Mouse (Mus musculus) right cerebral cortex, postnatal 25 days (tissue): ENCODE data around the gene Prr7.
A peak's percentile ranks its signal among the peaks of the same experiment; 100 is the strongest.

Experiments
- DNase-seq: peaks from one replicate; pipeline ENCODE4 v3.0.0; 2022

Gene Prr7

GRCm38 (mm10) chr13:55449205-55449604 is 14.9 kb upstream of the Prr7 start:
- DNase-seq = no peak

GRCm38 (mm10) chr13:55449679-55450441 is 14.2 kb upstream of the Prr7 start:
- no peak for DNase-seq

GRCm38 (mm10) chr13:55450511-55450980 is 13.5 kb upstream of the Prr7 start:
- peak; percentile 40 for DNase-seq

- no peak for DNase-seq
These were observed 12.8 kb upstream of the Prr7 start for GRCm38 (mm10) chr13:55451296-55451695.

- no peak for DNase-seq
These were observed 12.1 kb upstream of the Prr7 start for GRCm38 (mm10) chr13:55451785-55452549.

GRCm38 (mm10) chr13:55462965-55463364 is 1.1 kb upstream of the Prr7 start:
- DNase-seq = no peak

- DNase-seq = no peak
These were observed 554 bp upstream of the Prr7 start for GRCm38 (mm10) chr13:55463399-55464026.

- peak; percentile 33 for DNase-seq
These were observed 1.1 kb downstream of the Prr7 start for GRCm38 (mm10) chr13:55465184-55465583.

- peak; percentile 25 for DNase-seq
These were observed 1.9 kb downstream of the Prr7 start for GRCm38 (mm10) chr13:55465830-55466440.

- no peak for DNase-seq
These were observed 4.9 kb downstream of the Prr7 start for GRCm38 (mm10) chr13:55468851-55469560.

- DNase-seq = peak; percentile 51
These were observed 6.3 kb downstream of the Prr7 start for GRCm38 (mm10) chr13:55470372-55470771.

GRCm38 (mm10) chr13:55471156-55471818 is 7.2 kb downstream of the Prr7 start:
- DNase-seq = peak; percentile 80

GRCm38 (mm10) chr13:55471819-55472131 is 7.7 kb downstream of the Prr7 start:
- DNase-seq = no peak

GRCm38 (mm10) chr13:55472132-55473022 is 8.3 kb downstream of the Prr7 start:
- DNase-seq = peak; percentile 88

- DNase-seq = peak; percentile 32
These were observed 9.2 kb downstream of the Prr7 start for GRCm38 (mm10) chr13:55473076-55473831.

- DNase-seq = no peak
These were observed 9.9 kb downstream of the Prr7 start for GRCm38 (mm10) chr13:55473961-55474360.

- peak; percentile 75 for DNase-seq
These were observed 10.6 kb downstream of the Prr7 start for GRCm38 (mm10) chr13:55474621-55475069.

GRCm38 (mm10) chr13:55475750-55476149 is 11.7 kb downstream of the Prr7 start:
- no peak for DNase-seq

- DNase-seq = no peak
These were observed 12.2 kb downstream of the Prr7 start for GRCm38 (mm10) chr13:55476256-55476655.

- no peak for DNase-seq
These were observed 13.4 kb downstream of the Prr7 start for GRCm38 (mm10) chr13:55477492-55477891.
